Mouse (Mus musculus) embryonic facial prominence, embryonic 11.5 days (tissue): ENCODE data around the gene Psat1. TPM values are rescaled to one million over a fixed set of nuclear protein-coding genes. Genes with fewer than 3 reads are reported as not detected.

ENCODE experiments used
- ATAC-seq: fragments of 200-750 bp; cut with Nextera tagmentation; replicated peaks from 2 replicates; pipeline ENCODE4 v1.8.0; 2017; ENCODE audit warnings: low read depth; ENCODE audit not compliant: insufficient number of reproducible peaks, low FRiP score, low TSS enrichment
- DNase-seq: peaks from one replicate; pipeline ENCODE4 v3.0.0-alpha.2; 2015; ENCODE audit warnings: low spot score
- H3K27ac ChIP-seq: fragments of 300-500 bp; sonication (generic); replicated peaks from 2 replicates; pipeline ENCODE4 v1.5.1; 2014; ENCODE audit warnings: mild to moderate bottlenecking, low read depth, low read length, control low read depth
- H3K27me3 ChIP-seq: fragments of 300-500 bp; sonication (generic); 2 replicates; pipeline ENCODE4 v1.6.1; 2014; ENCODE audit warnings: mild to moderate bottlenecking, low read length, moderate library complexity, mixed read lengths; ENCODE audit not compliant: control insufficient read depth, insufficient read depth
- H3K36me3 ChIP-seq: fragments of 300-500 bp; sonication (generic); replicated peaks from 2 replicates; pipeline ENCODE4 v1.6.1; 2014; ENCODE audit warnings: low read depth, mild to moderate bottlenecking, low read length, moderate library complexity, mixed read lengths; ENCODE audit not compliant: control insufficient read depth, insufficient read depth
- H3K4me1 ChIP-seq: fragments of 300-500 bp; sonication (generic); 2 replicates; pipeline ENCODE4 v1.6.1; 2014; ENCODE audit warnings: low read length, mixed read lengths; ENCODE audit not compliant: control insufficient read depth, insufficient read depth
- H3K4me2 ChIP-seq: fragments of 300-500 bp; sonication (generic); 2 replicates; pipeline ENCODE4 v1.6.1; 2014; ENCODE audit warnings: low read depth, mild to moderate bottlenecking, control low read depth, low read length, moderate library complexity
- H3K4me3 ChIP-seq: fragments of 300-500 bp; sonication (generic); 2 replicates; pipeline ENCODE4 v1.5.1; 2014; ENCODE audit warnings: low read depth, low read length, control low read depth
- H3K9ac ChIP-seq: fragments of 300-500 bp; sonication (generic); replicated peaks from 2 replicates; pipeline ENCODE4 v1.6.1; 2014; ENCODE audit warnings: mild to moderate bottlenecking, control low read depth, low read length
- H3K9me3 ChIP-seq: fragments of 300-500 bp; sonication (generic); replicated peaks from 2 replicates; pipeline ENCODE4 v1.6.1; 2016; ENCODE audit warnings: mild to moderate bottlenecking, low read length, inconsistent platforms, mixed read lengths; ENCODE audit not compliant: control insufficient read depth
- WGBS: fragments of 180-500 bp; shearing (Covaris S2); extraction: QIAGEN DNeasy Blood & Tissue Kit; methylation state at CpG from one replicate; pipeline ENCODE4 v1.1.7; 2014; 5-methylcytosine and 5-hydroxymethylcytosine counted together
- polyA plus RNA-seq: library from polyadenylated mRNA; unstranded; fragments of >200 nt; fragmentation: Nextera tagmentation; extraction: Ambion mirVana; gene quantifications from 2 replicates; pipeline ENCODE4 v1.2.1, GENCODE M21; 2014

Gene Psat1
- polyA plus RNA-seq, 1 experiment from 2014 or later, result 96.1 TPM

DNA sequence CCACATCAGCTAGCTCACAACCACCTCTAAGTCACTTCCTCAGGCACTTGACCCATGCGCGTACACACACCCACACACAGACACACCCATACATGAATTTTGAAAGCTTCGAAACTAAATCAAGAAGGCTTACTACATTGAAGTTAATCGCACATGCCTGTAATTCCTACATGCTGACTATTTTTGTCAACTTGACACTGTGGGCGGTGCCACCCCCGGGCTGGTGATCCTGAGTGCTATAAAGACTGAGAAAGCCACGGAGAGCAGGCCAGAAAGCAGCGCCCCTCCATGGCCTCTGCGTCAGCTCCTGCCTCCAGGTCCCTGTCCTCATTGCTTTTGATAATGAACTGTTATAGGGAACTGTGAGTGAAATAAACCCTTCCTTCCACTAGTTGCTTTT, 23.7 kb downstream of the Psat1 start:
- Histone ChIP-seq H3K9ac (peak overlapping the region; percentile 72; the same call in 1 of the 2 replicates), H3K4me3 (peak overlapping the region; percentile 73), H3K36me3 (no peaks in the 10 kb centered on the region), H3K27ac (no peak overlapping the region), H3K4me2 (peak overlapping the region; percentile 91), H3K27me3 (no peaks in the 10 kb centered on the region), H3K9me3 (no peaks in the 10 kb centered on the region), H3K4me1 (no peaks in the 10 kb centered on the region)
- WGBS, result 36% methylated on average over 9 of the region's 9 CpGs
- DNase-seq (peak; percentile 12), ATAC-seq (no peak)

DNA sequence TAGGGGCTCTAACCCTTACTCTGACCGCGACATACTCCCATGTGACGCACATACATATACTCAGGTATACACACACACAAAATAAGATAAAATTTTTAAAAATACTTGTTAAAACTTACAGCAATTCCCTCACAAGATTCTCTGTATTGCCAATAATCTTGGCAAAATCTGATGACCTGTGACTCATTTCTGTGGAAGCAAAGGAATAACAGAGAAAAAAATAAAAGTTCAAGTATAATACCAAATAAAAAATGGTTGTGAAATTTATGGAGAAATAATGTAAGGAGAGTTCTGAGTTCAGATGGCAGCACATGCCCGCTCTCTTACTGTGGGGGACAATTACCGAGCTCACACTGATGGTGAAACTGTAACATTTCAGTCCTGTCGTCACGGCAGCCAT, 27.8 kb downstream of the Psat1 start:
- Histone ChIP-seq H3K4me1 (no peaks in the 10 kb centered on the region), H3K27ac (no peak overlapping the region), H3K27me3 (no peaks in the 10 kb centered on the region), H3K4me3 (no peak overlapping the region), H3K9me3 (no peaks in the 10 kb centered on the region), H3K36me3 (peaks cover 3% of the 10 kb centered on the region; the same call in 1 of the 2 replicates), H3K9ac (no peak overlapping the region), H3K4me2 (no peak overlapping the region)
- WGBS, result 94% methylated on average over 7 of the region's 7 CpGs
- ATAC-seq, result no peak
- DNase-seq, result no peak

- Histone ChIP-seq H3K4me1 (no peaks in the 10 kb centered on the region), H3K4me2 (no peak overlapping the region), H3K27me3 (no peaks in the 10 kb centered on the region), H3K36me3 (peaks cover 3% of the 10 kb centered on the region), H3K4me3 (no peak overlapping the region), H3K9ac (no peak overlapping the region), H3K27ac (no peak overlapping the region), H3K9me3 (no peaks in the 10 kb centered on the region)
- no peak for DNase-seq
- no peak for ATAC-seq
- WGBS, result 95% methylated on average over 7 of the region's 7 CpGs
Observed at GRCm38 (mm10) chr19:15918111-15918510, 29.0 kb downstream of the Psat1 start.

DNA sequence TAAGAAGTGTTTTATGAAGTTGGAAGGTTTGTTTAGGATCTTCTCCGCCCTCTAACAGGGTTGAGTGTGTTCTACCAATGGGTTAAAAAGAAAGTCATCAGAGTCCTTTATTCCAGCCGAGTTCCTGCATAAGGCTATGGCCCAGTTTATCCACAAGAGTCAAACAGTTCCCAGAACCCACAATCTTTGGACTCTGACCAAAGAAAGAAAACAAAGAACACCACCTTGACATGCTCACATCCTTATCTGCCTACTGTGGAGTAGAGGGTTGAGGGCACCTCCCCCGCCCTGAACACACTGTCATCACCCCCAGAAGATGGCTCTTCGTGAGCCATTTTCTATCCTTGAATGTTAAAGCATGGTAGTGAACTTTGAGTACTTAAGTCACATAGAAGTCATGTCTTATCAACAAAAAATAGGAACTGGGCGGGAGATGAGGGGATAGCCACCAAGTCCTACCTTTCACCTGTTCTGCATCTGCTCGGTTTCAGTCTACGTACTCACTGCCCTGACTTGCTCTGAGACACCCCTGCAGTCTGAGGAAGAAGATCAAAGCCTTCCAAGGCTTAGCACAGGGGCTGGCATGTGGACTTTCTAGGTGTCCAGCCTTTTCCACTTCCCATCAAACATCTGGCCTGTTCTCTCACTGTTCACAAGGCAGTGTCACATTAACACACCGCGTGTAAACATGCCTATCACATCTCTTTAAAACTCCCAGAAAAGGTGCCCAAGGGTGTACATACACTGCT, 33.7 kb downstream of the Psat1 start:
- no peak overlapping the region for H3K9ac ChIP-seq
- no peaks in the 10 kb centered on the region for H3K27me3 ChIP-seq
- DNase-seq, result no peak
- no peak overlapping the region for H3K4me2 ChIP-seq
- no peaks in the 10 kb centered on the region for H3K4me1 ChIP-seq
- peaks cover 3% of the 10 kb centered on the region for H3K36me3 ChIP-seq
- no peak for ATAC-seq
- 90% methylated on average over 9 of the region's 9 CpGs for WGBS
- no peak overlapping the region for H3K27ac ChIP-seq
- no peak overlapping the region for H3K4me3 ChIP-seq
- no peaks in the 10 kb centered on the region for H3K9me3 ChIP-seq

- Histone ChIP-seq H3K4me3 (no peak overlapping the region), H3K4me2 (no peak overlapping the region), H3K4me1 (no peaks in the 10 kb centered on the region), H3K36me3 (no peaks in the 10 kb centered on the region; the same call in none of the 2 replicates), H3K9me3 (no peaks in the 10 kb centered on the region), H3K9ac (no peak overlapping the region), H3K27ac (no peak overlapping the region), H3K27me3 (no peaks in the 10 kb centered on the region)
- WGBS, result 88% methylated on average over 5 of the region's 5 CpGs
- no peak for ATAC-seq
- no peak for DNase-seq
Observed at GRCm38 (mm10) chr19:15911441-15911840, 35.7 kb downstream of the Psat1 start.

DNA sequence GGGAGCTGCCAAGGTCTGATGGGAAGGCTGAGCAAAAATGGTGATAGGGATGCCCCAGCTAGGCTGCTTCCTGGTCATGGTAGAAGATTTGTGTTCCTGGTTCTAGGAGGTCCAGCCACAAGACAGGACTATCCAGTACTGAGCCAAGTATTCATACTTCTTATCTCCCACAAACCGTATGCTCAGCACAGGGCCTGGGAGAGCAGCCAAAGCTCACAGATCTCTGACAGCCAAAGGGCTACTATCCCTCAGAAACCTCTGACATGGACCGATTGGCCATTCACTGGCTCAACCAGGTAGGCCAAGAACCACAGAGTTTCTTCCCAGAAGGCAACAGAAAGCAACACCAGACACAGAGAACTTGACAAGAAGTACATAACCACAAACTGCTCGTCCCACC, 36.1 kb downstream of the Psat1 start:
- Histone ChIP-seq H3K9ac (no peak overlapping the region), H3K4me2 (no peak overlapping the region), H3K9me3 (no peaks in the 10 kb centered on the region), H3K4me1 (no peaks in the 10 kb centered on the region), H3K36me3 (no peaks in the 10 kb centered on the region; the same call in none of the 2 replicates), H3K27me3 (no peaks in the 10 kb centered on the region), H3K27ac (no peak overlapping the region), H3K4me3 (no peak overlapping the region)
- ATAC-seq, result no peak
- WGBS, result 88% methylated on average over 3 of the region's 3 CpGs
- no peak for DNase-seq

- ATAC-seq (no peak), DNase-seq (no peak)
- Histone ChIP-seq H3K27me3 (no peaks in the 10 kb centered on the region), H3K4me2 (no peak overlapping the region), H3K27ac (no peak overlapping the region), H3K4me1 (no peaks in the 10 kb centered on the region), H3K9ac (no peak overlapping the region), H3K36me3 (no peaks in the 10 kb centered on the region; the same call in none of the 2 replicates), H3K9me3 (no peaks in the 10 kb centered on the region), H3K4me3 (no peak overlapping the region)
- WGBS, result 100% methylated on average over 1 of the region's 1 CpGs
Observed at GRCm38 (mm10) chr19:15910488-15910887, 36.6 kb downstream of the Psat1 start.

GRCm38 (mm10) chr19:15908016-15908415, 39.1 kb downstream of the Psat1 start:
- Histone ChIP-seq H3K4me3 (no peak overlapping the region), H3K9ac (no peak overlapping the region), H3K9me3 (no peaks in the 10 kb centered on the region), H3K36me3 (no peaks in the 10 kb centered on the region; the same call in none of the 2 replicates), H3K27ac (no peak overlapping the region), H3K4me1 (no peaks in the 10 kb centered on the region), H3K4me2 (no peak overlapping the region), H3K27me3 (no peaks in the 10 kb centered on the region)
- ATAC-seq, result no peak
- WGBS, result 89% methylated on average over 5 of the region's 5 CpGs
- no peak for DNase-seq
